Mouse (Mus musculus) forebrain, embryonic 13.5 days (tissue): ENCODE data around the gene Egln3. TPM values are rescaled to one million over a fixed set of nuclear protein-coding genes. Genes with fewer than 3 reads are reported as not detected.

Experiments used
- ATAC-seq: fragments of 200-750 bp; cut with Nextera tagmentation; 2 replicates; pipeline ENCODE4 v1.8.0; 2017
- H3K27ac ChIP-seq: fragments of 300-500 bp; sonication (generic); 2 replicates; pipeline ENCODE4 v1.5.1; 2015; ENCODE audit warnings: inconsistent platforms, mild to moderate bottlenecking, moderate library complexity
- H3K27me3 ChIP-seq: fragments of 300-500 bp; sonication (generic); 2 replicates; pipeline ENCODE4 v1.6.1; 2015; ENCODE audit warnings: mild to moderate bottlenecking, inconsistent platforms
- H3K36me3 ChIP-seq: fragments of 300-500 bp; sonication (generic); 2 replicates; pipeline ENCODE4 v1.6.1; 2015; ENCODE audit warnings: mild to moderate bottlenecking, inconsistent platforms; ENCODE audit not compliant: poor library complexity, severe bottlenecking
- H3K4me1 ChIP-seq: fragments of 300-500 bp; sonication (generic); 2 replicates; pipeline ENCODE4 v1.6.1; 2015; ENCODE audit warnings: inconsistent platforms
- H3K4me2 ChIP-seq: fragments of 300-500 bp; sonication (generic); 2 replicates; pipeline ENCODE4 v1.6.1; 2015; ENCODE audit warnings: inconsistent platforms, mild to moderate bottlenecking, moderate library complexity
- H3K4me3 ChIP-seq: fragments of 300-500 bp; sonication (generic); 2 replicates; pipeline ENCODE4 v1.5.1; 2015; ENCODE audit warnings: mild to moderate bottlenecking, inconsistent platforms
- H3K9ac ChIP-seq: fragments of 300-500 bp; sonication (generic); 2 replicates; pipeline ENCODE4 v1.6.1; 2015; ENCODE audit warnings: mild to moderate bottlenecking, inconsistent platforms
- H3K9me3 ChIP-seq: fragments of 300-500 bp; sonication (generic); replicated peaks from 2 replicates; pipeline ENCODE4 v1.6.1; 2016; ENCODE audit warnings: inconsistent platforms
- WGBS: fragments of 180-500 bp; shearing (Covaris S2); methylation state at CpG from one replicate; pipeline ENCODE4 v1.1.7; 2015; 5-methylcytosine and 5-hydroxymethylcytosine counted together
- polyA plus RNA-seq: library from polyadenylated mRNA; unstranded; fragments of >200 nt; fragmentation: Nextera tagmentation; extraction: Ambion mirVana; gene quantifications from 2 replicates; pipeline ENCODE4 v1.2.1, GENCODE M21; 2015

Gene Egln3
- polyA plus RNA-seq, 1 experiment from 2014 or later: 3.9 TPM

- peaks cover 5% of the 10 kb centered on the region; the same call in 1 of the 2 replicates for H3K9me3 ChIP-seq
- ATAC-seq: no peak
- H3K36me3 ChIP-seq: no peaks in the 10 kb centered on the region
- no peaks in the 10 kb centered on the region for H3K4me1 ChIP-seq
- WGBS: 79% methylated on average over 1 of the region's 1 CpGs
- no peak overlapping the region for H3K9ac ChIP-seq
- H3K27ac ChIP-seq: no peak overlapping the region
- no peaks in the 10 kb centered on the region for H3K27me3 ChIP-seq
- no peak overlapping the region for H3K4me2 ChIP-seq
- no peak overlapping the region for H3K4me3 ChIP-seq
Measured at GRCm38 (mm10) chr12:54154771-54155170, 48.9 kb downstream of the Egln3 start.

GRCm38 (mm10) chr12:54146943-54147556 is 56.6 kb downstream of the Egln3 start:
- H3K27ac ChIP-seq: no peak overlapping the region
- WGBS: 24% methylated on average over 12 of the region's 12 CpGs
- no peaks in the 10 kb centered on the region for H3K36me3 ChIP-seq
- no peaks in the 10 kb centered on the region for H3K27me3 ChIP-seq
- no peaks in the 10 kb centered on the region for H3K9me3 ChIP-seq
- H3K9ac ChIP-seq: no peak overlapping the region
- ATAC-seq: peak; percentile 30; the same call in 1 of the 2 replicates
- 0 out of 2 replicates have a peak overlapping the region, but pooled peaks have one; percentile 24 for H3K4me2 ChIP-seq
- H3K4me3 ChIP-seq: no peak overlapping the region
- peaks cover 7% of the 10 kb centered on the region for H3K4me1 ChIP-seq
